Mouse (Mus musculus): Measurements from ENCODE around the gene Nbl1. TPM values are rescaled to one million over a fixed set of nuclear protein-coding genes. Genes with fewer than 3 reads are reported as not detected.

Nbl1 gene
- polyA plus RNA-seq, 1 experiment from 2014 or later, result 35.7 TPM

- ATAC-seq (replicated peaks; ENCODE audit: low FRiP score), result no peak
- 90% methylated on average over 4 of the region's 4 CpGs for WGBS
- peaks cover 10% of the 10 kb centered on the region; the same call in 1 of the 2 replicates for H3K36me3 ChIP-seq
Observed at GRCm38 (mm10) chr4:139122557-139122956, 29.8 kb upstream of the Nbl1 start.

GRCm38 (mm10) chr4:139120998-139121397, 28.2 kb upstream of the Nbl1 start:
- H3K27ac ChIP-seq, result 0 out of 2 replicates have a peak overlapping the region, but pooled peaks have one; percentile 11
- ATAC-seq (replicated peaks; ENCODE audit: low FRiP score), result no peak
- 67% methylated on average over 7 of the region's 7 CpGs for WGBS
- no peaks in the 10 kb centered on the region for H3K36me3 ChIP-seq
- no peak overlapping the region for H3K4me3 ChIP-seq (replicated peaks)
- no peaks in the 10 kb centered on the region for H3K9me3 ChIP-seq (replicated peaks)
- no peak overlapping the region for H3K9ac ChIP-seq
- H3K27me3 ChIP-seq, result no peaks in the 10 kb centered on the region
- peaks cover 21% of the 10 kb centered on the region for H3K4me1 ChIP-seq
- no peak overlapping the region for H3K4me2 ChIP-seq

More at GRCm38 (mm10) chr4:139122557-139122956, 29.8 kb upstream of the Nbl1 start:
- no peaks in the 10 kb centered on the region for H3K27me3 ChIP-seq
- H3K9me3 ChIP-seq (replicated peaks), result no peaks in the 10 kb centered on the region
- H3K4me3 ChIP-seq (replicated peaks), result no peak overlapping the region
- H3K4me1 ChIP-seq, result peaks cover 16% of the 10 kb centered on the region
- no peak overlapping the region for H3K9ac ChIP-seq
- H3K27ac ChIP-seq, result no peak overlapping the region
- no peak overlapping the region for H3K4me2 ChIP-seq

GRCm38 (mm10) chr4:139120281-139120814, 27.6 kb upstream of the Nbl1 start:
- Histone ChIP-seq H3K4me3 (replicated peaks) (no peak overlapping the region), H3K4me1 (peaks cover 21% of the 10 kb centered on the region), H3K27me3 (no peaks in the 10 kb centered on the region), H3K9me3 (replicated peaks) (no peaks in the 10 kb centered on the region), H3K4me2 (no peak overlapping the region), H3K9ac (no peak overlapping the region), H3K27ac (0 out of 2 replicates have a peak overlapping the region, but pooled peaks have one; percentile 11), H3K36me3 (no peaks in the 10 kb centered on the region)
- ATAC-seq (replicated peaks; ENCODE audit: low FRiP score), result no peak
- WGBS, result 48% methylated on average over 4 of the region's 4 CpGs

GRCm38 (mm10) chr4:139116356-139117063, 23.7 kb upstream of the Nbl1 start:
- no peaks in the 10 kb centered on the region for H3K36me3 ChIP-seq
- no peak for ATAC-seq (replicated peaks; ENCODE audit: low FRiP score)
- no peaks in the 10 kb centered on the region for H3K27me3 ChIP-seq
- H3K4me1 ChIP-seq, result peaks cover 33% of the 10 kb centered on the region
- H3K9me3 ChIP-seq (replicated peaks), result no peaks in the 10 kb centered on the region
- no peak overlapping the region for H3K4me3 ChIP-seq (replicated peaks)
- H3K4me2 ChIP-seq, result no peak overlapping the region
- H3K9ac ChIP-seq, result no peak overlapping the region
- no peak overlapping the region for H3K27ac ChIP-seq
- WGBS, result 77% methylated on average over 3 of the region's 3 CpGs

GRCm38 (mm10) chr4:139115721-139116120, 22.9 kb upstream of the Nbl1 start:
- no peak overlapping the region for H3K9ac ChIP-seq

GRCm38 (mm10) chr4:139112482-139112881, 19.7 kb upstream of the Nbl1 start:
- Histone ChIP-seq H3K4me1 (peaks cover 34% of the 10 kb centered on the region), H3K27ac (peak overlapping the region; percentile 89), H3K36me3 (no peaks in the 10 kb centered on the region), H3K27me3 (no peaks in the 10 kb centered on the region), H3K9ac (no peak overlapping the region), H3K9me3 (replicated peaks) (no peaks in the 10 kb centered on the region), H3K4me2 (no peak overlapping the region), H3K4me3 (replicated peaks) (no peak overlapping the region)
- 71% methylated on average over 3 of the region's 3 CpGs for WGBS
- no peak for ATAC-seq (replicated peaks; ENCODE audit: low FRiP score)

More at GRCm38 (mm10) chr4:139115721-139116120, 22.9 kb upstream of the Nbl1 start:
- Histone ChIP-seq H3K4me3 (replicated peaks) (no peak overlapping the region), H3K36me3 (no peaks in the 10 kb centered on the region), H3K9me3 (replicated peaks) (no peaks in the 10 kb centered on the region), H3K27ac (no peak overlapping the region), H3K27me3 (no peaks in the 10 kb centered on the region), H3K4me1 (peaks cover 35% of the 10 kb centered on the region), H3K4me2 (no peak overlapping the region)
- 91% methylated on average over 5 of the region's 5 CpGs for WGBS
- no peak for ATAC-seq (replicated peaks; ENCODE audit: low FRiP score)

GRCm38 (mm10) chr4:139111421-139111820, 18.6 kb upstream of the Nbl1 start:
- Histone ChIP-seq H3K4me2 (peak overlapping the region; percentile 36), H3K9ac (no peak overlapping the region), H3K4me3 (replicated peaks) (no peak overlapping the region), H3K27ac (peak overlapping the region; percentile 89), H3K36me3 (no peaks in the 10 kb centered on the region), H3K9me3 (replicated peaks) (no peaks in the 10 kb centered on the region), H3K27me3 (no peaks in the 10 kb centered on the region), H3K4me1 (peaks cover 30% of the 10 kb centered on the region)
- ATAC-seq (replicated peaks; ENCODE audit: low FRiP score), result no peak
- WGBS, result 9% methylated on average over 3 of the region's 3 CpGs

GRCm38 (mm10) chr4:139110858-139111257, 18.1 kb upstream of the Nbl1 start:
- H3K36me3 ChIP-seq, result no peaks in the 10 kb centered on the region
- H3K4me3 ChIP-seq (replicated peaks), result no peak overlapping the region
- H3K27me3 ChIP-seq, result no peaks in the 10 kb centered on the region
- no peak for ATAC-seq (replicated peaks; ENCODE audit: low FRiP score)
- peaks cover 32% of the 10 kb centered on the region for H3K4me1 ChIP-seq
- peak overlapping the region; percentile 89 for H3K27ac ChIP-seq
- WGBS, result 50% methylated on average over 3 of the region's 3 CpGs
- H3K4me2 ChIP-seq, result peak overlapping the region; percentile 36
- H3K9ac ChIP-seq, result no peak overlapping the region
- H3K9me3 ChIP-seq (replicated peaks), result no peaks in the 10 kb centered on the region

GRCm38 (mm10) chr4:139105453-139105852, 12.7 kb upstream of the Nbl1 start:
- no peaks in the 10 kb centered on the region for H3K27me3 ChIP-seq
- WGBS, result 83% methylated on average over 1 of the region's 1 CpGs
- no peak for ATAC-seq (replicated peaks; ENCODE audit: low FRiP score)
- no peak overlapping the region for H3K9ac ChIP-seq
- H3K4me2 ChIP-seq, result no peak overlapping the region
- H3K36me3 ChIP-seq, result peaks cover 32% of the 10 kb centered on the region
- H3K4me3 ChIP-seq (replicated peaks), result no peak overlapping the region
- H3K9me3 ChIP-seq (replicated peaks), result no peaks in the 10 kb centered on the region
- H3K27ac ChIP-seq, result no peak overlapping the region
- H3K4me1 ChIP-seq, result peaks cover 7% of the 10 kb centered on the region

- no peak overlapping the region for H3K4me2 ChIP-seq
- 82% methylated on average over 6 of the region's 6 CpGs for WGBS
- H3K4me3 ChIP-seq (replicated peaks), result no peak overlapping the region
- H3K9me3 ChIP-seq (replicated peaks), result no peaks in the 10 kb centered on the region
- peaks cover 32% of the 10 kb centered on the region for H3K36me3 ChIP-seq
- no peak overlapping the region for H3K9ac ChIP-seq
- H3K27me3 ChIP-seq, result no peaks in the 10 kb centered on the region
- no peak overlapping the region for H3K27ac ChIP-seq
- H3K4me1 ChIP-seq, result peaks cover 8% of the 10 kb centered on the region
- no peak for ATAC-seq (replicated peaks; ENCODE audit: low FRiP score)
Observed at GRCm38 (mm10) chr4:139101546-139101945, 8.8 kb upstream of the Nbl1 start.

- H3K9me3 ChIP-seq (replicated peaks), result no peaks in the 10 kb centered on the region
- no peak overlapping the region for H3K4me2 ChIP-seq
- H3K27me3 ChIP-seq, result no peaks in the 10 kb centered on the region
- H3K27ac ChIP-seq, result no peak overlapping the region
- ATAC-seq (replicated peaks; ENCODE audit: low FRiP score), result no peak
- 91% methylated on average over 8 of the region's 8 CpGs for WGBS
- H3K4me1 ChIP-seq, result peaks cover 18% of the 10 kb centered on the region
- H3K36me3 ChIP-seq, result peaks cover 32% of the 10 kb centered on the region
- H3K4me3 ChIP-seq (replicated peaks), result no peak overlapping the region
- H3K9ac ChIP-seq, result no peak overlapping the region
Observed at GRCm38 (mm10) chr4:139100326-139100725, 7.5 kb upstream of the Nbl1 start.

GRCm38 (mm10) chr4:139096201-139096600, 3.4 kb upstream of the Nbl1 start:
- ATAC-seq (replicated peaks; ENCODE audit: low FRiP score), result no peak
- WGBS, result 39% methylated on average over 5 of the region's 5 CpGs
- H3K27me3 ChIP-seq, result peaks cover 25% of the 10 kb centered on the region
- H3K36me3 ChIP-seq, result peaks cover 1% of the 10 kb centered on the region; the same call in 1 of the 2 replicates
- no peak overlapping the region for H3K27ac ChIP-seq
- H3K4me3 ChIP-seq (replicated peaks), result no peak overlapping the region
- H3K4me1 ChIP-seq, result peaks cover 43% of the 10 kb centered on the region
- H3K4me2 ChIP-seq, result no peak overlapping the region
- 0 out of 2 replicates have a peak, but pooled peaks cover 7% of the 10 kb centered on the region for H3K9me3 ChIP-seq (replicated peaks)
- H3K9ac ChIP-seq, result no peak overlapping the region

Measured in kidney, embryonic 15.5 days (tissue).